Mouse (Mus musculus): Measurements from ENCODE around the gene Asf1b.

GRCm38 (mm10) chr8:83917566-83917965, 37.7 kb upstream of the Asf1b start:
- no peak for TF ChIP-seq CTCF (IDR thresholded peaks at IDR 0.05; ENCODE audit: low read depth)
- TF ChIP-seq EP300 (optimal IDR thresholded peaks at IDR 0.05), result no peak

Measured in stomach, postnatal 0 days (tissue).